In the genomic region with DNA sequence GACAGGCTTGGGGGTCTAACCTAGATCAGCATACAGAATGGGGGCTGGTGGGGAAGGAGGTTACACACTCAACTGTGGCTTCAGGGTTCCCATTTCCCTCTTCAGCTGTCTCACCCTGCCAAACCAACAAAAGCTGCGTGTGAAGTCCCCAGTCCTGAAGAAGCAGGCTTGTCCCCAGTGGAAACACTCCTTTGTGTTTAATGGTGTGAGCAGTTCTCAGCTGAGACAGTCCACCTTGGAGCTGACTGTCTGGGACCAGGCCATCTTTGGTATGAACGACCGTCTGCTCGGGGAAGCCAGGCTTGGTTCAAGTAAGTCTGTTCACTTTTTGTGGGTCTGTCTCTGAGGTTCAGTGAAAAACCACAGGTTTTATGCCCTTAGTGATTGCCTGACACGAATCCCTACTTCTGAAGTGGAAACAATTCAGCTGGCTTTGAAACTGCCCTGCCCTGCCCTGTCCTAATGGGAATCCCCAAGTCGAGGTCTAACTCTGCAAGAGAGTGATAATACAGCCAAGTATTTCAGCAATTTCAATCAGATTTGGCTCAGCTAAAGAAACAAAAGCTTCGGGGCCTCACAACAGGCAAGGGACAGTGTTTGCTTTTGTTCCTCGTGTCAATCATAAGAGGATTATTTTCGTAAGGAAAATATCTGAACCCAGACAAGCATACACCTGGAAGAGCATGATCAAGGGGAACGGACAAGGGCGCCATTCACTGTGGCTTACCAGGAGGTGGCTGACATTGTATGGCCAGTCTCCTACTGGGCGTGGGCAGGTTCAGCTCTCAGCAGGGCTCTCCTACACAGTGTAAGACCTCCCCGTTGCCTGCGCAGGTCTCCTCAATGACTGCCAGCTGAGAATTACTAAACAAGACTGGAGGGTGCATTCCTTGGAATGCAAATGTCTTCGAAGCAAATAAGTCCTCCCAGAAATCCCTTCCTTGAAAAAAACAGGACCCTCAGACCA, we compare ENCODE assay signal across 8 mouse cellular contexts. TPM values are rescaled to one million over a fixed set of nuclear protein-coding genes. Genes with fewer than 3 reads are reported as not detected.
DNase-seq lines count a peak whose midpoint lies in the region; ATAC-seq lines count a peak whose summit lies in the region.

No protein-coding gene starts in this region.

- no peak overlapping the region for H3K4me2 ChIP-seq in hindbrain, embryonic 14.5 days (replicated peaks)

- no peaks in the 10 kb centered on the region for H3K27me3 ChIP-seq in hindbrain, embryonic 14.5 days (ENCODE audit: control insufficient read depth, insufficient read depth, low read length)

- DNase-seq in kidney, adult 18-20 months = peak; percentile 19
- no peak for DNase-seq in kidney, adult 11 months
- DNase-seq in urinary bladder, adult 2 months (ENCODE audit: low spot score) = peak; percentile 19
- no peak for DNase-seq in urinary bladder, postnatal 36 days (ENCODE audit: low spot score in 2 of 2)
- DNase-seq in hindbrain, embryonic 14.5 days (ENCODE audit: low spot score) = no peak
- no peak for DNase-seq in MN1 (ENCODE audit: low spot score)
- DNase-seq in adrenal gland, postnatal 25 days = no peak

- WGBS in hindbrain, embryonic 14.5 days = 35% methylated on average over 15 of the region's 15 CpGs

- no peak for ATAC-seq in hindbrain, embryonic 14.5 days (ENCODE audit: low FRiP score)
- ATAC-seq in inflammation-experienced regulatory T-cells, adult 6 months = no peak

- H3K36me3 ChIP-seq in hindbrain, embryonic 14.5 days (replicated peaks; ENCODE audit: control insufficient read depth, insufficient read depth) = no peaks in the 10 kb centered on the region

- no peak overlapping the region for H3K4me3 ChIP-seq in hindbrain, embryonic 14.5 days (replicated peaks; ENCODE audit: low read length)

- no peak overlapping the region for H3K9ac ChIP-seq in hindbrain, embryonic 14.5 days

- H3K4me1 ChIP-seq in hindbrain, embryonic 14.5 days (replicated peaks; ENCODE audit: control insufficient read depth, insufficient read depth, low read length) = peaks cover 12% of the 10 kb centered on the region; the same call in 1 of the 2 replicates

- no peaks in the 10 kb centered on the region for H3K9me3 ChIP-seq in hindbrain, embryonic 14.5 days (ENCODE audit: control insufficient read depth, low read length)

- H3K27ac ChIP-seq in hindbrain, embryonic 14.5 days = peak overlapping the region; percentile 10; the same call in 1 of the 2 replicates

RNA-seq across cellular contexts. Expression of a gene that starts 46.0 kb away (rescaled TPM):
- polyA plus RNA-seq in urinary bladder, adult 2 months (2012; rRNA removed) = 104 and 106 TPM in 2 replicates
- 60.1 and 67.4 TPM in 2 replicates for polyA plus RNA-seq in hindbrain, embryonic 14.5 days (2014; fragmentation: Nextera tagmentation; extraction: Ambion mirVana)
- 17.9 and 29.0 TPM in 2 replicates for total RNA-seq in adrenal gland, postnatal 25 days (2021)
- polyA plus RNA-seq in inflammation-experienced regulatory T-cells, adult 6 months (2017; shearing (Covaris generic)) = 100 to 1,000 TPM; 111 to 138 (median 117) TPM

Comparison
In these comparisons a context has a peak if more than half of its experiments do, and no peak if none do; other contexts are left out.
1. DNase-seq: peak in kidney, adult 18-20 months (single experiment) and urinary bladder, adult 2 months (single experiment); none in kidney, adult 11 months (single experiment), urinary bladder, postnatal 36 days (0 of 2), hindbrain, embryonic 14.5 days (single experiment), MN1 (single experiment) and adrenal gland, postnatal 25 days (single experiment).